Mouse (Mus musculus) myocyte (in vitro differentiated cells): ENCODE measurements around the gene Arhgap23. TPM values are rescaled to one million over a fixed set of nuclear protein-coding genes. Genes with fewer than 3 reads are reported as not detected.

ENCODE experiments used
- H3K27me3 ChIP-seq: one replicate; pipeline ENCODE4 v1.6.1; 2011; ENCODE audit not compliant: control insufficient read depth, insufficient read depth, insufficient read length
- H3K36me3 ChIP-seq: one replicate; pipeline ENCODE4 v1.6.1; 2011; ENCODE audit not compliant: control insufficient read depth, insufficient read depth
- H3K4me2 ChIP-seq: one replicate; pipeline ENCODE4 v1.6.1; 2011; ENCODE audit warnings: low read depth, control low read depth
- H3K4me3 ChIP-seq: one replicate; pipeline ENCODE4 v1.5.1; 2011; ENCODE audit warnings: mild to moderate bottlenecking, control low read depth, moderate library complexity
- H3K79me2 ChIP-seq: one replicate; pipeline ENCODE4 v1.6.1; 2011; ENCODE audit not compliant: control insufficient read depth, insufficient read depth
- H3ac ChIP-seq: one replicate; pipeline ENCODE4 v1.6.1; 2011; ENCODE audit not compliant: control insufficient read depth, insufficient read length
- CEBPB ChIP-seq: IDR thresholded peaks from 2 replicates; pipeline ENCODE4 v1.6.1; 2011; ENCODE audit warnings: mild to moderate bottlenecking, moderate library complexity; ENCODE audit not compliant: poor library complexity, insufficient read depth, severe bottlenecking
- E2F4 ChIP-seq: IDR thresholded peaks from one replicate; pipeline ENCODE4 v1.6.1; 2011; ENCODE audit warnings: mild to moderate bottlenecking, control low read depth, moderate library complexity; ENCODE audit not compliant: insufficient read depth
- MAX ChIP-seq: IDR thresholded peaks from one replicate; pipeline ENCODE4 v1.6.1; 2011; ENCODE audit warnings: low read depth, mild to moderate bottlenecking, control low read depth
- MYOD1 ChIP-seq, 3 experiments: IDR thresholded peaks; one replicate each; pipeline ENCODE4 v1.6.1; 2011; ENCODE audit warnings: control low read depth in 2 of 3, low read depth in 2 of 3, mild to moderate bottlenecking in 2 of 3, moderate library complexity in 1 of 3; ENCODE audit not compliant: insufficient read length in 2 of 3, control insufficient read depth in 1 of 3
- MYOG ChIP-seq, 3 experiments: IDR thresholded peaks; one replicate each; pipeline ENCODE4 v1.6.1; 2011; ENCODE audit warnings: control low read depth in 2 of 3, low read depth in 2 of 3, mild to moderate bottlenecking in 2 of 3; ENCODE audit not compliant: insufficient read length in 2 of 3, control insufficient read depth in 1 of 3, insufficient read depth in 1 of 3
- POLR2A ChIP-seq: IDR thresholded peaks from one replicate; pipeline ENCODE4 v1.6.1; 2011; ENCODE audit warnings: low read depth, mild to moderate bottlenecking, control low read depth, moderate library complexity; ENCODE audit not compliant: insufficient read length
- POLR2AphosphoS2 ChIP-seq: IDR thresholded peaks from one replicate; pipeline ENCODE4 v1.6.1; 2011; ENCODE audit warnings: low read depth, control low read depth; ENCODE audit not compliant: insufficient read length
- REST ChIP-seq: IDR thresholded peaks from one replicate; pipeline ENCODE4 v1.6.1; 2011; ENCODE audit warnings: mild to moderate bottlenecking, control low read depth, moderate library complexity; ENCODE audit not compliant: insufficient read depth, insufficient read length
- SRF ChIP-seq: IDR thresholded peaks from one replicate; pipeline ENCODE4 v1.6.1; 2011; ENCODE audit warnings: low read depth; ENCODE audit not compliant: control insufficient read depth, insufficient read length
- TCF12 ChIP-seq: IDR thresholded peaks from one replicate; pipeline ENCODE4 v1.6.1; 2011; ENCODE audit warnings: mild to moderate bottlenecking, control low read depth; ENCODE audit not compliant: poor library complexity, insufficient read depth, severe bottlenecking
- TCF3 ChIP-seq: IDR thresholded peaks from one replicate; pipeline ENCODE4 v1.6.1; 2011; ENCODE audit warnings: low read depth, control low read depth; ENCODE audit not compliant: insufficient read length
- USF1 ChIP-seq: IDR thresholded peaks from one replicate; pipeline ENCODE4 v1.6.1; 2011; ENCODE audit warnings: low read depth, mild to moderate bottlenecking, control low read depth, moderate library complexity
- polyA plus RNA-seq: library from polyadenylated mRNA; unstranded; fragments of >200 nt; fragmentation: generic; extraction: Trizol; gene quantifications from one replicate; pipeline ENCODE4 v1.2.1, GENCODE M21; 2012; ENCODE audit warnings: missing spikeins

The Arhgap23 gene
- polyA plus RNA-seq, 1 experiment: 41.9 TPM

DNA sequence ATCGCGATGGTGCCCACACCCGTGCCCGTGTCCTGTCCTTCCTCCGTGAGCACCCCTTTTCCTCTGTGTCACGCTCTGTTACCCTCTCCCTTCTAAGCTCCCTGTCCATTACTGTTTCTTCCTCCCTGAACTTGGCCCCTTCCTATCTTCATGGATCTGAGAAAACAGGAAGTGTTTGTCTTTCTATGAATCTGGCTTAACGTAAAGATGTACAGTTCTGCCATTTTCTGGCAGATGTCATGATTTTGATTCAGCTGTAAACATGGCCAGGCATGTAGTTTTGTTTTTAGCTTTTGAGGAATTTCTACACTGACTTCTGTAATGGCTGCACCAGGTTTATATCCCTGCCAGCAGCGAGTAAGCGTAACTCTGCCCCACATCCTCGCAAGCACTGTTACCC, 63.8 kb downstream of the Arhgap23 start:
- TF ChIP-seq CEBPB (no peak), POLR2AphosphoS2 (peak; percentile 33), SRF (no peak)
- Histone ChIP-seq H3K27me3 (no peaks in the 10 kb centered on the region), H3K4me2 (no peak overlapping the region), H3K79me2 (peaks cover 11% of the 10 kb centered on the region), H3K4me3 (no peak overlapping the region), H3K36me3 (peaks cover 67% of the 10 kb centered on the region), H3ac (no peak overlapping the region)

DNA sequence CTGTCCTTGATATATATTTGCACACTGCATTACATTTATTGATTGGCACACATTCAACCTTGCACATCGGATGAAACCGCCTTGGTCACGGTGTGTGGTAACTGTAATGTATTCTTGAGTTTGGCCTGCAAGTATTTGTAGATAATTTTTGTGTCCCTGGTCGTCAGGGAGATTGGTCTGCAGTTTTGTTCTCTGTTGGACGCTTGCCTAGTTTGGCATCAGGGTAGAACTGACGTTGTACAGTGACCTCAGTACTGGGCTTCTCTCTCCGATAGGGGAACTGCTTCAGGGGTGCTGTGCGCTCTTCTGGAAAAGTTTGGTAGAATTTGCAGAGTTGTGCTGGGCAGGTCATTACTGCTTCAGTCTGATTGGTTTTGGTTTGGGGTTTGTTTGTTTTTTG, 64.5 kb downstream of the Arhgap23 start:
- Histone ChIP-seq H3K79me2 (peaks cover 11% of the 10 kb centered on the region), H3K27me3 (no peaks in the 10 kb centered on the region), H3K36me3 (peaks cover 69% of the 10 kb centered on the region), H3K4me3 (no peak overlapping the region), H3K4me2 (no peak overlapping the region), H3ac (no peak overlapping the region)
- TF ChIP-seq MYOG (IDR thresholded peaks at IDR 0.05; ENCODE audit: control insufficient read depth in 1 of 3, insufficient read depth in 1 of 3, insufficient read length in 2 of 3, low read depth in 2 of 3) (no peak), USF1 (no peak), MAX (no peak), TCF12 (no peak), TCF3 (no peak), POLR2A (no peak), SRF (no peak), MYOD1 (IDR thresholded peaks at IDR 0.05; ENCODE audit: control insufficient read depth in 1 of 3, insufficient read length in 2 of 3, low read depth in 2 of 3) (no peak)

DNA sequence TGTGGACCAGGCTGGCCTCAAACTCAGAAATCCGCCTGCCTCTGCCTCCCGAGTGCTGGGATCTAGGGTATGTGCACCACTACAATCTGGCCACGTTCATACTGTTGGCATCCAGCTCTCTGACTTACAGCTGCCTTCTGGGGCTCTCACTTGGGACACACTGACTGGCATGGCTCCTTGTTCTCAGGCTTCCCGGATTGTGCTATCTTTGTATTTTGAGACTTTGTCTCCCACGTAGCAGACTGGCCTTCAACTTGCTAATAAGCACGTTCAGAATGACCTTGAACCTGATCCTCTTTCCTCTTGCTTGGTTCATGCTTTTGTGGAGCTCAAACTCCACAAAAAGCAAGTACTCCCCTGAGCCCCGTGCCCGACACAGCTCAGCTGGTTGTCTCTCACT, 70.3 kb downstream of the Arhgap23 start:
- Histone ChIP-seq H3K79me2 (peaks cover 8% of the 10 kb centered on the region), H3K4me2 (no peak overlapping the region), H3ac (no peak overlapping the region), H3K4me3 (no peak overlapping the region), H3K36me3 (peaks cover 60% of the 10 kb centered on the region), H3K27me3 (no peaks in the 10 kb centered on the region)
- TF ChIP-seq POLR2AphosphoS2: no peak
- no peak for TF ChIP-seq SRF

DNA sequence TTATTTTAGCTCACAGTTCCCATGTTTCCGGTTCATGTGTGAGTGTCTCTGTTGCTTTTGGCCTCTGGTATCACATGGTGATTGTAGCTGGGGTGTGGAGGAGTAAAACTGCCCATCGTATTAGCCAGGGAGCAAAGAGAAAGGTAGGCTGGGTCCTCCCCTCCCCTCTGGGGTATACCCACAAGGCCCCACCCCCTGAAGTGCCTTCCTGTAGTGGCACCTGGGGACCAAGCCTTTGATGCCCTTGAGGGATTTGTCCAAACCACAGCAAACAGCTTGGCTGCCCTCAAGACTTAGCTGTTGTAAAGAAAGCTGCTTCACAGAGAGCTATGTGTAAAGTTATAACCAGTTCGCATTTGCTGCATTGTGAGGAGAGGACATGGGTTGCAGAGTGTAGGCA, 72.3 kb downstream of the Arhgap23 start:
- Histone ChIP-seq H3K27me3 (no peaks in the 10 kb centered on the region), H3ac (no peak overlapping the region), H3K4me3 (no peak overlapping the region), H3K36me3 (peaks cover 54% of the 10 kb centered on the region), H3K79me2 (no peaks in the 10 kb centered on the region), H3K4me2 (no peak overlapping the region)
- TF ChIP-seq CEBPB (no peak), REST (no peak), MAX (no peak), E2F4 (no peak), POLR2A (no peak), TCF3 (no peak), MYOD1 (IDR thresholded peaks at IDR 0.05; ENCODE audit: control insufficient read depth in 1 of 3, insufficient read length in 2 of 3, low read depth in 2 of 3) (no peak), POLR2AphosphoS2 (no peak), MYOG (IDR thresholded peaks at IDR 0.05; ENCODE audit: control insufficient read depth in 1 of 3, insufficient read depth in 1 of 3, insufficient read length in 2 of 3, low read depth in 2 of 3) (no peak)

DNA sequence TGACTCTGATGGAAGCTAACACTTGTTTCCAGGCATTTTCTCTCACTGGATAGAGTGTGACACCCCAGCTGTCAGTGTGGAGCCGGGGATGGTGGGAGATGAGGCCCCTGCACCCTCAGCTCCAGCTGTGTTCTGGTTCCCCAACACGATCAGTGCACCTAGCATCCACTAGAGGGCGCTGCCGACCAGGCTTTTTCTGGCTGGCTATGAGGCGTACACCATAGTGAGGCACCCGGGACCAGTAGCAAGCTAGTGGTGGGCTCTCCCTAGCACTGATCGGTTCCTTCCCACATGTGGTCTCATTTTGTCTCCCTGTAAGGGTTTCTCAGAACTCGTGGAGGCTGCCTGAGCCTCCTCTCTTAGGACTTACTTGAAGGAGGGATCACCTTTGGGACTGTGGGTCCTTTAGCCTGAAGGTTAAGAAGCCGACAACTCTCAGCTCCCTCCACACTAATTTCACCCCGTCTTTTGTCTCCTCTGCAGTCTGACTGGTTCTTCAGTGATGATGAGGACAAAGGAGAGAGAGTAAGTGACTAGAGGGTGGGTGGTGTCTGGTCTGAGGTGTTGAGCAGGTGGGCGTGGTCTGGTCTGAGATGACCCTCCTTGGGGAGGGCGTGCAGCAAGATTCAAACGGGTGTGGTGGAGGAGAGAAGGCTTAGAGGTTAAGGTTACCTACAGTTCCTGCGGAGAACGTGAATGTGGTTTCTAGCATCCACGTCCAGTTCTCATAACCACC, 74.4 kb downstream of the Arhgap23 start:
- Histone ChIP-seq H3ac (no peak overlapping the region), H3K79me2 (no peaks in the 10 kb centered on the region), H3K4me2 (no peak overlapping the region), H3K27me3 (no peaks in the 10 kb centered on the region), H3K36me3 (peaks cover 66% of the 10 kb centered on the region), H3K4me3 (no peak overlapping the region)
- no peak for TF ChIP-seq TCF3
- no peak for TF ChIP-seq E2F4
- no peak for TF ChIP-seq POLR2AphosphoS2
- peak; percentile 16 for TF ChIP-seq POLR2A

DNA sequence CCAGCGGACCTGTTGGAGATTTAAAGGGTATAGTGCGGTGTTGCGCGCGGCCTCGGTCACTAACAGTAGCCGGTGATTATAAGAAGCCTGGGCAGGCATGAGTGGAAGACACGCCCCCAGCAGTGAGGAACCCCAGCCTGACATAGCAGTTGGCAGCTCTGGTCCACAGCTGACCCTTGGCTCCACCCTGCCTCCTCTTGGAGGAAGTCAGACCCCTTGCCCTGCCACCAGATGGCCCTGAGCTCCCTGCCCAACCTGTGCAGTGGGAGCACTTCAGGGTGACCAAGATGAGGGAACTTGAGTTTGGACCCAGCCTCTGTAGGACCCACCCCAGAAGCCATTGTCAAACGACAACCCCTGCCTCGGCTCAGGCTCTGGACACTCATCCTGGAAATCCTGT, 76.3 kb downstream of the Arhgap23 start:
- TF ChIP-seq MAX: no peak
- no peak for TF ChIP-seq REST
- no peak for TF ChIP-seq POLR2AphosphoS2
- TF ChIP-seq SRF: no peak
- no peak for TF ChIP-seq TCF12
- TF ChIP-seq MYOG (IDR thresholded peaks at IDR 0.05; ENCODE audit: control insufficient read depth in 1 of 3, insufficient read depth in 1 of 3, insufficient read length in 2 of 3, low read depth in 2 of 3): no peak
- no peak for TF ChIP-seq E2F4
- no peak for TF ChIP-seq USF1
- no peak for TF ChIP-seq MYOD1 (IDR thresholded peaks at IDR 0.05; ENCODE audit: control insufficient read depth in 1 of 3, insufficient read length in 2 of 3, low read depth in 2 of 3)
- TF ChIP-seq POLR2A: no peak
- TF ChIP-seq TCF3: no peak
- TF ChIP-seq CEBPB: no peak
- Histone ChIP-seq H3ac (no peak overlapping the region), H3K79me2 (no peaks in the 10 kb centered on the region), H3K4me3 (no peak overlapping the region), H3K36me3 (peaks cover 53% of the 10 kb centered on the region), H3K27me3 (no peaks in the 10 kb centered on the region), H3K4me2 (no peak overlapping the region)
